Mouse (Mus musculus): ENCODE measurements at regions not wholly inside any gene's neighbourhood (a gene's known extent, or its start where the extent isn't known, plus 50 kb on each side); places are given as distances from the start of the nearest gene placed in this dataset.

DNA sequence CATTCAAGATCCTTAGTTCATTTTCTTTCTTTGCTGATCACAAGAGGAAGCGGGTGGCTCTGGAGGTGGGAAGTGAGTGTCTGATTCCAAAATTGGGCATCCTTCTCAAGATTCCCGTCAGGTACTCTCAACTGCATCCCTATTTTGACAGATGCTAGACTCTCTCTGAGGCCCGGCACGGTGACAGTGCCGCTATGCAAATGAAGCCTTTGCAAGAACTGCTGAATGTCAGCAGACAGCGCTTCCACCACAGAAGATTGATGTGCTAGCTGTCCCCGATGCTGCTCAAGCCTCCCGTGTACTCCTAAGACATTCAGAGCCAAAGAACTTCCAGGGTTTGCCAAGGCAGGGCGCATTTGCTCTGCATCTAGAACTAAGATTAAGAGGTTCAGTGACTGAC is 50.9 kb upstream of the Cpne4 start:
- no peak for ATAC-seq (replicated peaks; ENCODE audit: insufficient number of reproducible peaks, low FRiP score, low TSS enrichment)
- WGBS (ENCODE audit: insufficient replicate concordance) = 67% methylated on average over 9 of the region's 9 CpGs

DNA sequence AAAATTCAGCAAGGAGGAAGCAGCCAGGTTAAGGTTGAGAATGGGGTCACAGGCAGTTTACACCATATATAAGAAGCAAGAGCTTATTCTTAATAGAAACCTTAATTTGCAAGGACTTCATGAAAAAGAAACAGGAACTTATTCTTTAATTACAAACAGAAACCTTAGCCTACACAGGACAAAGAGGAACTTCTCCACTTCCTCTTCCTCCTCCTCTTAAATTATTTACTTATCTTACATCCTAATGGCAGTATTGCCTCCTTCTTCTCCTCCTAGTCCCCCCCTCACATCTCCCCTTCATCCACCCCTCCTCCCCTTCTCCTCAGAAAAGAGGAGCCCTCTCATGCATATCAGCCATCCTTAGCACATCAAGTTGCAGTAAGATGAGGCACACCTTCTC is 56.4 kb upstream of the Cpne4 start:
- Histone ChIP-seq H3K36me3 (ENCODE audit: control insufficient read depth, insufficient read depth, low read length) (no peaks in the 10 kb centered on the region), H3K9ac (ENCODE audit: low read depth, low read length) (no peak overlapping the region), H3K4me2 (no peak overlapping the region), H3K27ac (ENCODE audit: low read depth, low read length) (no peak overlapping the region), H3K4me1 (ENCODE audit: control insufficient read depth, insufficient read depth, low read length) (no peaks in the 10 kb centered on the region), H3K9me3 (replicated peaks; ENCODE audit: control insufficient read depth, low read length) (no peaks in the 10 kb centered on the region), H3K4me3 (ENCODE audit: low read depth, low read length) (no peak overlapping the region), H3K27me3 (ENCODE audit: control insufficient read depth, insufficient read depth, low read length) (no peaks in the 10 kb centered on the region)
- ATAC-seq (replicated peaks; ENCODE audit: insufficient number of reproducible peaks, low FRiP score, low TSS enrichment) = no peak

More for the DNA sequence above, 50.9 kb upstream of the Cpne4 start:
- Histone ChIP-seq H3K9me3 (replicated peaks; ENCODE audit: control insufficient read depth, low read length) (no peaks in the 10 kb centered on the region), H3K27ac (ENCODE audit: low read depth, low read length) (no peak overlapping the region), H3K4me1 (ENCODE audit: control insufficient read depth, insufficient read depth, low read length) (no peaks in the 10 kb centered on the region), H3K27me3 (ENCODE audit: control insufficient read depth, insufficient read depth, low read length) (no peaks in the 10 kb centered on the region), H3K36me3 (ENCODE audit: control insufficient read depth, insufficient read depth, low read length) (no peaks in the 10 kb centered on the region), H3K4me3 (ENCODE audit: low read depth, low read length) (no peak overlapping the region), H3K9ac (ENCODE audit: low read depth, low read length) (no peak overlapping the region), H3K4me2 (no peak overlapping the region)

DNA sequence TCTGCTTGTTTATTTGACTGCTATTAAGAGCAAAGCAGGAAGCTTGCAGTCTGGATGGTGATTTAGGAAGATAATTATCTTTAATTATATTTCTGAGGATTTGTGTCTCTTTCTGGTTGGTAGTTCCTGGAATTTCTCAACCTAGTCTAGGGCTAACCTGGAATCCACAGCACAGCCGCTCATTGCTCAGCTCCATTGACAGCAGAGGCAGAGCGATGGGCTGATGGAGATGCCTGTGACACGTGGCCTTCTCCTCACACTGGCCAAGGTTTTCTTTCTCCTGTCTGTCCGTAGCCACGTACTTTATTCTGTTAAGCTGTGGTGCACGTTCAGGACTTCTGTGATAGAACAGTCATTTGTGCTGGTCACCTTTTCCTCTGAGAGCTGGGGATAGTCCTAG is 57.7 kb upstream of the Cpne4 start:
- ATAC-seq (replicated peaks; ENCODE audit: insufficient number of reproducible peaks, low FRiP score, low TSS enrichment) = no peak
- no peak overlapping the region for H3K27ac ChIP-seq (ENCODE audit: low read depth, low read length)
- no peaks in the 10 kb centered on the region for H3K27me3 ChIP-seq (ENCODE audit: control insufficient read depth, insufficient read depth, low read length)
- H3K4me2 ChIP-seq = no peak overlapping the region
- WGBS (ENCODE audit: insufficient replicate concordance) = 61% methylated on average over 6 of the region's 6 CpGs
- no peaks in the 10 kb centered on the region for H3K36me3 ChIP-seq (ENCODE audit: control insufficient read depth, insufficient read depth, low read length)
- H3K4me1 ChIP-seq (ENCODE audit: control insufficient read depth, insufficient read depth, low read length) = no peaks in the 10 kb centered on the region
- no peak overlapping the region for H3K9ac ChIP-seq (ENCODE audit: low read depth, low read length)
- H3K9me3 ChIP-seq (replicated peaks; ENCODE audit: control insufficient read depth, low read length) = no peaks in the 10 kb centered on the region
- no peak overlapping the region for H3K4me3 ChIP-seq (ENCODE audit: low read depth, low read length)

DNA sequence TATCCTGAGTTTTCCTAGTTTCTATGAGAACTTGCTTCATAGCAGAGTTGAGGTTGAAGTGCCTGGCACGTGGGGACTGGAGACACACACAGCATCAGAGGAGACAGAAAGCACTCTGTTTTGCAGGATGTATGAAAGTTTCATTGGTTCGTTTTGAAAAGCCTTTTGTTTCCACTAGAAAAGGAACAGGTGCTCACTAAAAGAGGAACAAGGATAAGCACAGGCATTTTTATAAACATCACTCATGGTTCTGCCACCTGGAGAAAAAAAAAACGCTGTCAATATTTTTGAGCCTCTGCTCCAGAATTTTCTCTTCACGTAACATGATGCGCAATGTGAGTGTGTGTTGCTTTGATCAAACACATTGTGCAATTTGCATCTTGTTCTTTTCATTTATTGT is 64.6 kb upstream of the Cpne4 start:
- 72% methylated on average over 5 of the region's 5 CpGs for whole genome bisulfite sequencing (ENCODE audit: insufficient replicate concordance)
- H3K36me3 ChIP-seq (ENCODE audit: control insufficient read depth, insufficient read depth, low read length) = no peaks in the 10 kb centered on the region
- no peak overlapping the region for H3K4me3 ChIP-seq (ENCODE audit: low read depth, low read length)
- H3K27me3 ChIP-seq (ENCODE audit: control insufficient read depth, insufficient read depth, low read length) = no peaks in the 10 kb centered on the region
- no peak overlapping the region for H3K9ac ChIP-seq (ENCODE audit: low read depth, low read length)
- H3K9me3 ChIP-seq (replicated peaks; ENCODE audit: control insufficient read depth, low read length) = no peaks in the 10 kb centered on the region
- H3K27ac ChIP-seq (ENCODE audit: low read depth, low read length) = no peak overlapping the region
- H3K4me2 ChIP-seq = no peak overlapping the region
- no peak for ATAC-seq (replicated peaks; ENCODE audit: insufficient number of reproducible peaks, low FRiP score, low TSS enrichment)
- no peaks in the 10 kb centered on the region for H3K4me1 ChIP-seq (ENCODE audit: control insufficient read depth, insufficient read depth, low read length)

DNA sequence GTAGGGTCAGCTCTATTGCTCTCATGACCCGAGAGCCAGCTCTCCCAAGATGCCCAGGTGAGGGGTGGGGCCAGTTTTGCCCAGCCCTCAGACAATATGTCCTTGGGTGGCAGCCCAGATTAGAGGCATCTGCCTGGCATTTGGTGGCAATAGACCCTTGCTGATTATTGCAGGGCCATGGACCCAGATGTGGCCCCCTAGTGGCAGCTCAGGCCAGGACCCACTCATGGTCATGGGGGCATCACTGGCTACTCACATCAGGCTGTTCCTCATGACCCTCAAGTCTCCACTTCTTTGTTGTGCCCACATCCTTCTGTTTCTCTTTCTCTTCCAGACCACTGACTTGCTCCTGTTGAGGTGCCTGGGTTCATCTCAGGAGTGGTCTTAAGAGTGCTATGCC is 66.4 kb upstream of the Cpne4 start:
- 55% methylated on average over 1 of the region's 1 CpGs for WGBS (ENCODE audit: insufficient replicate concordance)
- no peak for ATAC-seq (replicated peaks; ENCODE audit: insufficient number of reproducible peaks, low FRiP score, low TSS enrichment)

GRCm38 (mm10) chr9:104474831-104475230 is 72.3 kb upstream of the Cpne4 start:
- Histone ChIP-seq H3K27ac (ENCODE audit: low read depth, low read length) (no peak overlapping the region), H3K36me3 (ENCODE audit: control insufficient read depth, insufficient read depth, low read length) (no peaks in the 10 kb centered on the region), H3K4me2 (no peak overlapping the region), H3K27me3 (ENCODE audit: control insufficient read depth, insufficient read depth, low read length) (no peaks in the 10 kb centered on the region), H3K9me3 (replicated peaks; ENCODE audit: control insufficient read depth, low read length) (no peaks in the 10 kb centered on the region), H3K4me3 (ENCODE audit: low read depth, low read length) (no peak overlapping the region), H3K9ac (ENCODE audit: low read depth, low read length) (no peak overlapping the region), H3K4me1 (ENCODE audit: control insufficient read depth, insufficient read depth, low read length) (no peaks in the 10 kb centered on the region)
- ATAC-seq (replicated peaks; ENCODE audit: insufficient number of reproducible peaks, low FRiP score, low TSS enrichment) = no peak
- WGBS (ENCODE audit: insufficient replicate concordance) = 55% methylated on average over 4 of the region's 4 CpGs

More for the DNA sequence above, 66.4 kb upstream of the Cpne4 start:
- Histone ChIP-seq H3K4me1 (ENCODE audit: control insufficient read depth, insufficient read depth, low read length) (no peaks in the 10 kb centered on the region), H3K27me3 (ENCODE audit: control insufficient read depth, insufficient read depth, low read length) (no peaks in the 10 kb centered on the region), H3K9me3 (replicated peaks; ENCODE audit: control insufficient read depth, low read length) (no peaks in the 10 kb centered on the region), H3K36me3 (ENCODE audit: control insufficient read depth, insufficient read depth, low read length) (no peaks in the 10 kb centered on the region), H3K27ac (ENCODE audit: low read depth, low read length) (no peak overlapping the region), H3K4me3 (ENCODE audit: low read depth, low read length) (no peak overlapping the region), H3K4me2 (no peak overlapping the region), H3K9ac (ENCODE audit: low read depth, low read length) (no peak overlapping the region)

- Histone ChIP-seq H3K4me2 (no peak overlapping the region), H3K4me1 (ENCODE audit: control insufficient read depth, insufficient read depth, low read length) (no peaks in the 10 kb centered on the region), H3K27ac (ENCODE audit: low read depth, low read length) (no peak overlapping the region), H3K9ac (ENCODE audit: low read depth, low read length) (no peak overlapping the region), H3K36me3 (ENCODE audit: control insufficient read depth, insufficient read depth, low read length) (no peaks in the 10 kb centered on the region), H3K9me3 (replicated peaks; ENCODE audit: control insufficient read depth, low read length) (no peaks in the 10 kb centered on the region), H3K4me3 (ENCODE audit: low read depth, low read length) (no peak overlapping the region), H3K27me3 (ENCODE audit: control insufficient read depth, insufficient read depth, low read length) (no peaks in the 10 kb centered on the region)
- WGBS (ENCODE audit: insufficient replicate concordance) = 60% methylated on average over 1 of the region's 1 CpGs
- no peak for ATAC-seq (replicated peaks; ENCODE audit: insufficient number of reproducible peaks, low FRiP score, low TSS enrichment)
Observed at GRCm38 (mm10) chr9:104467238-104467637, 79.8 kb upstream of the Cpne4 start.

DNA sequence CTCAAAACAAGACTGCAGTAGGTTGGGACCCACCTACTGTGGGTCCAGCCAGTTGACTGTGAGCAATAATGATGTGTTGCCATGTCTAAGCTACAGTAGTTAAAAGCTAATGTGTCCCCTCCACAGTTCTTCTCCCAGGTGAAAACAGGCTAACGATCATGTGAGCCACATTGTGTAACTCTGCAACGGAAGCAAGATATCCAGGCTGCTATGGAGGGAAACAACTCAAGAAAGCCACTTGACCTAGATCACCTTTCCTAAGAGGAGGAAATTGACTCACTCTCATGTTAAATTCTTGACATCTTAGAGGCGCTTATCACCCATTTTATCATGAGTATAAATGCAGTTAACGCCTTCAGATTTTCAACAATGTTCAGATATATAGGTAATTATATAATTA is 83.4 kb upstream of the Cpne4 start:
- no peak overlapping the region for H3K9ac ChIP-seq (ENCODE audit: low read depth, low read length)
- no peaks in the 10 kb centered on the region for H3K27me3 ChIP-seq (ENCODE audit: control insufficient read depth, insufficient read depth, low read length)
- H3K27ac ChIP-seq (ENCODE audit: low read depth, low read length) = no peak overlapping the region
- H3K9me3 ChIP-seq (replicated peaks; ENCODE audit: control insufficient read depth, low read length) = no peaks in the 10 kb centered on the region
- no peaks in the 10 kb centered on the region for H3K36me3 ChIP-seq (ENCODE audit: control insufficient read depth, insufficient read depth, low read length)
- H3K4me1 ChIP-seq (ENCODE audit: control insufficient read depth, insufficient read depth, low read length) = no peaks in the 10 kb centered on the region
- no peak overlapping the region for H3K4me2 ChIP-seq
- WGBS (ENCODE audit: insufficient replicate concordance) = 71% methylated on average over 4 of the region's 4 CpGs
- no peak for ATAC-seq (replicated peaks; ENCODE audit: insufficient number of reproducible peaks, low FRiP score, low TSS enrichment)
- H3K4me3 ChIP-seq (ENCODE audit: low read depth, low read length) = no peak overlapping the region

GRCm38 (mm10) chr9:104460133-104460532 is 87.0 kb upstream of the Cpne4 start:
- Histone ChIP-seq H3K4me1 (ENCODE audit: control insufficient read depth, insufficient read depth, low read length) (no peaks in the 10 kb centered on the region), H3K9me3 (replicated peaks; ENCODE audit: control insufficient read depth, low read length) (no peaks in the 10 kb centered on the region), H3K9ac (ENCODE audit: low read depth, low read length) (no peak overlapping the region), H3K36me3 (ENCODE audit: control insufficient read depth, insufficient read depth, low read length) (no peaks in the 10 kb centered on the region), H3K4me2 (no peak overlapping the region), H3K27ac (ENCODE audit: low read depth, low read length) (no peak overlapping the region), H3K4me3 (ENCODE audit: low read depth, low read length) (no peak overlapping the region), H3K27me3 (ENCODE audit: control insufficient read depth, insufficient read depth, low read length) (no peaks in the 10 kb centered on the region)
- ATAC-seq (replicated peaks; ENCODE audit: insufficient number of reproducible peaks, low FRiP score, low TSS enrichment) = no peak

All from heart, embryonic 11.5 days (tissue).